Mouse (Mus musculus) embryonic fibroblast, embryonic 13.5 days (primary cell): ENCODE data around the gene Crmp1.

Source experiments
- CTCF ChIP-seq: IDR thresholded peaks from 2 replicates; pipeline ENCODE4 v1.5.1; 2011; ENCODE audit warnings: mild to moderate bottlenecking, control low read depth, low read length, moderate library complexity, borderline replicate concordance; ENCODE audit not compliant: insufficient read depth
- POLR2A ChIP-seq: IDR thresholded peaks from 2 replicates; pipeline ENCODE4 v1.6.1; 2011; ENCODE audit warnings: low read depth, mild to moderate bottlenecking, control low read depth, low read length, moderate library complexity

DNA sequence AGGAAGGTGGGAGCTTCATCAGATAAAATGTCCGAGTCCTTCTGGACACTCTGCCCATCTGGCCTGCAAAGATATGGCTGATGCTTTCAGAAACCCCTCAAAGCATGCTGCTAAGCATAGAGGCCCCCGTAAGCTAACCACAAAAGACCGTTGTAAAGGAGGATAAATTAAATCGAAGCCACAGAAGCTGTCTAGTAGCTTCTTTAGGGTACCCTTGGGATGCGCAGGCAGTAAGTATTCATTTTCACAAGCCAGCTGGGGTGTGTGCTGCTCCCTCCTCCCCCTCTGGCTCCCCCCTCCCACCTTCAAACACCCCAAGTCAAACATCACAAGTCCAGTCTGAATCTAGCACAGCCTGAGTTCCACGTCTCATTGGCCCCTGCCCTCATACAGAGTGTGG lies 27.1 kb upstream of the Crmp1 start:
- no peak for TF ChIP-seq CTCF
- TF ChIP-seq POLR2A: no peak
